Mouse (Mus musculus) midbrain, embryonic 10.5 days (tissue): ENCODE data around the gene Gfi1. TPM values are rescaled to one million over a fixed set of nuclear protein-coding genes. Genes with fewer than 3 reads are reported as not detected.

ENCODE experiments used
- DNase-seq: peaks from one replicate; pipeline ENCODE4 v3.0.0-alpha.2; 2017; ENCODE audit warnings: low spot score
- H3K27ac ChIP-seq: fragments of 300-500 bp; sonication (generic); replicated peaks from 2 replicates; pipeline ENCODE4 v1.5.1; 2016; ENCODE audit warnings: mild to moderate bottlenecking
- H3K27me3 ChIP-seq: fragments of 300-500 bp; sonication (generic); 2 replicates; pipeline ENCODE4 v1.6.1; 2016; ENCODE audit warnings: low read depth, mild to moderate bottlenecking; ENCODE audit not compliant: poor library complexity, severe bottlenecking
- H3K36me3 ChIP-seq: fragments of 300-500 bp; sonication (generic); 2 replicates; pipeline ENCODE4 v1.6.1; 2016; ENCODE audit warnings: mild to moderate bottlenecking, moderate library complexity
- H3K4me1 ChIP-seq: fragments of 300-500 bp; sonication (generic); 2 replicates; pipeline ENCODE4 v1.6.1; 2016
- H3K4me3 ChIP-seq: fragments of 300-500 bp; sonication (generic); 2 replicates; pipeline ENCODE4 v1.5.1; 2016; ENCODE audit warnings: mild to moderate bottlenecking, moderate library complexity
- H3K9me3 ChIP-seq: fragments of 300-500 bp; sonication (generic); replicated peaks from 2 replicates; pipeline ENCODE4 v1.6.1; 2016; ENCODE audit warnings: mild to moderate bottlenecking
- WGBS: fragments of 180-500 bp; shearing (Covaris S2); methylation state at CpG from one replicate; pipeline ENCODE4 v1.1.7; 2016; 5-methylcytosine and 5-hydroxymethylcytosine counted together
- polyA plus RNA-seq: library from polyadenylated mRNA; unstranded; fragments of >200 nt; fragmentation: Nextera tagmentation; extraction: Ambion mirVana; gene quantifications from 2 replicates; pipeline ENCODE4 v1.2.1, GENCODE M21; 2016

Gene Gfi1
- polyA plus RNA-seq, 1 experiment from 2014 or later = not detected

GRCm38 (mm10) chr5:107736171-107736570 is 10.3 kb upstream of the Gfi1 start:
- Histone ChIP-seq H3K27me3 (peaks cover 17% of the 10 kb centered on the region), H3K9me3 (no peaks in the 10 kb centered on the region), H3K27ac (no peak overlapping the region), H3K36me3 (0 out of 2 replicates have a peak, but pooled peaks cover 2% of the 10 kb centered on the region), H3K4me1 (no peaks in the 10 kb centered on the region), H3K4me3 (no peak overlapping the region)
- no peak for DNase-seq
- WGBS = 85% methylated on average over 5 of the region's 5 CpGs

- H3K4me3 ChIP-seq = no peak overlapping the region
- H3K4me1 ChIP-seq = peaks cover 3% of the 10 kb centered on the region
- 26% methylated on average over 2 of the region's 2 CpGs for WGBS
- H3K36me3 ChIP-seq = no peaks in the 10 kb centered on the region
- no peak overlapping the region for H3K27ac ChIP-seq
- peaks cover 60% of the 10 kb centered on the region for H3K27me3 ChIP-seq
- H3K9me3 ChIP-seq = no peaks in the 10 kb centered on the region
- DNase-seq = no peak
Measured at GRCm38 (mm10) chr5:107731844-107732243, 6.0 kb upstream of the Gfi1 start.

GRCm38 (mm10) chr5:107731408-107731807 is 5.6 kb upstream of the Gfi1 start:
- no peaks in the 10 kb centered on the region for H3K9me3 ChIP-seq
- no peak overlapping the region for H3K4me3 ChIP-seq
- 60% methylated on average over 3 of the region's 3 CpGs for WGBS
- no peak overlapping the region for H3K27ac ChIP-seq
- H3K27me3 ChIP-seq = peaks cover 65% of the 10 kb centered on the region
- no peaks in the 10 kb centered on the region for H3K36me3 ChIP-seq
- H3K4me1 ChIP-seq = peaks cover 7% of the 10 kb centered on the region
- DNase-seq = no peak

GRCm38 (mm10) chr5:107727007-107727402 is 1.2 kb upstream of the Gfi1 start:
- Histone ChIP-seq H3K27me3 (peaks cover 100% of the 10 kb centered on the region), H3K27ac (no peak overlapping the region), H3K4me1 (peaks cover 43% of the 10 kb centered on the region), H3K36me3 (no peaks in the 10 kb centered on the region), H3K9me3 (no peaks in the 10 kb centered on the region), H3K4me3 (peak overlapping the region; percentile 48)
- 16% methylated on average over 12 of the region's 12 CpGs for WGBS
- no peak for DNase-seq

GRCm38 (mm10) chr5:107726281-107727006 is 608 bp upstream of the Gfi1 start:
- Histone ChIP-seq H3K4me3 (peak overlapping the region; percentile 48), H3K9me3 (no peaks in the 10 kb centered on the region), H3K27me3 (peaks cover 100% of the 10 kb centered on the region), H3K27ac (no peak overlapping the region), H3K36me3 (no peaks in the 10 kb centered on the region), H3K4me1 (peaks cover 47% of the 10 kb centered on the region)
- WGBS = under 1% methylated on average over 57 of the region's 57 CpGs
- DNase-seq = peak; percentile 61

- Histone ChIP-seq H3K27me3 (peaks cover 100% of the 10 kb centered on the region), H3K4me3 (peak overlapping the region; percentile 48), H3K9me3 (no peaks in the 10 kb centered on the region), H3K36me3 (no peaks in the 10 kb centered on the region), H3K27ac (no peak overlapping the region; the same call in 1 of the 2 replicates), H3K4me1 (peaks cover 54% of the 10 kb centered on the region)
- under 1% methylated on average over 52 of the region's 52 CpGs for WGBS
- DNase-seq = peak; percentile 67
Measured at GRCm38 (mm10) chr5:107724661-107725434, 988 bp downstream of the Gfi1 start.

- Histone ChIP-seq H3K4me1 (peaks cover 54% of the 10 kb centered on the region), H3K36me3 (no peaks in the 10 kb centered on the region), H3K9me3 (no peaks in the 10 kb centered on the region), H3K27ac (no peak overlapping the region), H3K4me3 (peak overlapping the region; percentile 48), H3K27me3 (peaks cover 100% of the 10 kb centered on the region)
- peak; percentile 47 for DNase-seq
- WGBS = under 1% methylated on average over 49 of the region's 49 CpGs
Measured at GRCm38 (mm10) chr5:107723541-107724511, 2.0 kb downstream of the Gfi1 start.

GRCm38 (mm10) chr5:107722661-107723532 is 2.9 kb downstream of the Gfi1 start:
- Histone ChIP-seq H3K27me3 (peaks cover 100% of the 10 kb centered on the region), H3K36me3 (no peaks in the 10 kb centered on the region), H3K9me3 (no peaks in the 10 kb centered on the region), H3K27ac (no peak overlapping the region), H3K4me1 (peaks cover 56% of the 10 kb centered on the region), H3K4me3 (peak overlapping the region; percentile 48)
- peak; percentile 65 for DNase-seq
- 1% methylated on average over 34 of the region's 34 CpGs for WGBS

- Histone ChIP-seq H3K27me3 (peaks cover 100% of the 10 kb centered on the region), H3K4me1 (peaks cover 52% of the 10 kb centered on the region), H3K4me3 (peak overlapping the region; percentile 50), H3K9me3 (no peaks in the 10 kb centered on the region), H3K36me3 (no peaks in the 10 kb centered on the region), H3K27ac (no peak overlapping the region)
- under 1% methylated on average over 33 of the region's 33 CpGs for WGBS
- peak; percentile 65 for DNase-seq
Measured at GRCm38 (mm10) chr5:107721638-107722011, 4.2 kb downstream of the Gfi1 start.

- Histone ChIP-seq H3K9me3 (no peaks in the 10 kb centered on the region), H3K36me3 (no peaks in the 10 kb centered on the region), H3K27ac (no peak overlapping the region), H3K27me3 (peaks cover 100% of the 10 kb centered on the region), H3K4me3 (peak overlapping the region; percentile 50), H3K4me1 (peaks cover 47% of the 10 kb centered on the region)
- DNase-seq = peak; percentile 53
- WGBS = under 1% methylated on average over 57 of the region's 58 CpGs
Measured at GRCm38 (mm10) chr5:107720991-107721637, 4.7 kb downstream of the Gfi1 start.

- DNase-seq = peak; percentile 18
- Histone ChIP-seq H3K4me1 (peaks cover 41% of the 10 kb centered on the region), H3K27me3 (peaks cover 100% of the 10 kb centered on the region)
Measured at GRCm38 (mm10) chr5:107720511-107720910, 5.3 kb downstream of the Gfi1 start.

More at GRCm38 (mm10) chr5:107720511-107720910, 5.3 kb downstream of the Gfi1 start:
- Histone ChIP-seq H3K4me3 (0 out of 2 replicates have a peak overlapping the region, but pooled peaks have one; percentile 50), H3K9me3 (no peaks in the 10 kb centered on the region), H3K36me3 (no peaks in the 10 kb centered on the region), H3K27ac (no peak overlapping the region)
- 6% methylated on average over 5 of the region's 5 CpGs for WGBS
